Mouse (Mus musculus) MEL (cell line): ENCODE results near the gene Adh1. TPM values are rescaled to one million over a fixed set of nuclear protein-coding genes. Genes with fewer than 3 reads are reported as not detected.

Experiments
- DNase-seq: peaks from one replicate; pipeline ENCODE4 v3.0.0; 2011; ENCODE audit warnings: low read depth, low spot score
- H3K27ac ChIP-seq: 2 replicates; pipeline ENCODE4 v1.5.1; 2012; ENCODE audit warnings: low read depth, mild to moderate bottlenecking, control low read depth, low read length, moderate library complexity; ENCODE audit not compliant: control insufficient read depth
- H3K27me3 ChIP-seq, 2 experiments: fragments of 150-350 bp in 1 of 2; sonication (generic) in 1 of 2; 2 replicates each; pipeline ENCODE4 v1.6.1; 2012; ENCODE audit warnings: low read length in 2 of 2, mild to moderate bottlenecking in 2 of 2, improper control_type of control experiment in 1 of 2, moderate library complexity in 1 of 2; ENCODE audit not compliant: insufficient read depth in 2 of 2, control insufficient read depth in 1 of 2
- H3K36me3 ChIP-seq, 2 experiments: 2 replicates each; pipeline ENCODE4 v1.6.1; 2012 to 2014; ENCODE audit warnings: low read length in 2 of 2, improper control_type of control experiment in 1 of 2, inconsistent platforms in 1 of 2, mild to moderate bottlenecking in 1 of 2; ENCODE audit not compliant: insufficient read depth in 2 of 2, control insufficient read depth in 1 of 2
- H3K4me1 ChIP-seq, 2 experiments: fragments of 150-350 bp in 1 of 2; sonication (generic) in 1 of 2; 2 replicates each; pipeline ENCODE4 v1.6.1; 2012; ENCODE audit warnings: low read length in 2 of 2, improper control_type of control experiment in 1 of 2, mild to moderate bottlenecking in 1 of 2; ENCODE audit not compliant: insufficient read depth in 2 of 2, control insufficient read depth in 1 of 2
- H3K4me3 ChIP-seq, 2 experiments: fragments of 150-350 bp in 1 of 2; sonication (generic) in 1 of 2; 2 replicates each; pipeline ENCODE4 v1.5.1; 2012; ENCODE audit warnings: low read depth in 2 of 2, low read length in 2 of 2, mild to moderate bottlenecking in 2 of 2, moderate library complexity in 2 of 2, control low read depth in 1 of 2, improper control_type of control experiment in 1 of 2; ENCODE audit not compliant: control insufficient read depth in 1 of 2, insufficient read depth in 1 of 2
- H3K79me2 ChIP-seq: 2 replicates; pipeline ENCODE4 v1.6.1; 2012; ENCODE audit warnings: mild to moderate bottlenecking, low read length, moderate library complexity; ENCODE audit not compliant: control insufficient read depth, poor library complexity, insufficient read depth
- H3K9ac ChIP-seq: 2 replicates; pipeline ENCODE4 v1.6.1; 2012; ENCODE audit warnings: low read depth, mild to moderate bottlenecking, control low read depth, low read length, moderate library complexity; ENCODE audit not compliant: control insufficient read depth, poor library complexity, severe bottlenecking
- H3K9me3 ChIP-seq: fragments of 150-350 bp; sonication (generic); replicated peaks from 2 replicates; pipeline ENCODE4 v1.6.1; 2012; ENCODE audit warnings: mild to moderate bottlenecking, low read length, improper control_type of control experiment, moderate library complexity; ENCODE audit not compliant: insufficient read depth
- BHLHE40 ChIP-seq: IDR thresholded peaks from 2 replicates; pipeline ENCODE4 v1.6.1; 2012; ENCODE audit warnings: low read depth, mild to moderate bottlenecking, inconsistent platforms, low read length, improper control_type of control experiment, borderline replicate concordance
- CHD2 ChIP-seq: IDR thresholded peaks from 2 replicates; pipeline ENCODE4 v1.6.1; 2011; ENCODE audit warnings: low read length, improper control_type of control experiment
- CTCF ChIP-seq, 3 experiments: IDR thresholded peaks in 2 of 3; conservative IDR thresholded peaks in 1 of 3; 2 replicates each; pipeline ENCODE4 v1.5.1; 2011 to 2012; ENCODE audit warnings: low read length in 3 of 3, low read depth in 2 of 3, mild to moderate bottlenecking in 2 of 3, improper control_type of control experiment in 1 of 3, inconsistent platforms in 1 of 3, mixed read lengths in 1 of 3, moderate library complexity in 1 of 3; ENCODE audit not compliant: control insufficient read depth in 1 of 3, insufficient read depth in 1 of 3, poor library complexity in 1 of 3, severe bottlenecking in 1 of 3
- EP300 ChIP-seq, 2 experiments: IDR thresholded peaks; 2 replicates each; pipeline ENCODE4 v1.6.1; 2011; ENCODE audit warnings: improper control_type of control experiment in 2 of 2, low read length in 2 of 2, low read depth in 1 of 2, mild to moderate bottlenecking in 1 of 2
- JUND ChIP-seq: IDR thresholded peaks from 2 replicates; pipeline ENCODE4 v1.6.1; 2011; ENCODE audit warnings: low read depth, mild to moderate bottlenecking, improper control_type of control experiment, low read length
- KAT2A ChIP-seq: conservative IDR thresholded peaks from 2 replicates; pipeline ENCODE4 v1.6.1; 2012; ENCODE audit warnings: low read depth, low read length, improper control_type of control experiment, inconsistent platforms
- MXI1 ChIP-seq: IDR thresholded peaks from 2 replicates; pipeline ENCODE4 v1.6.1; 2011; ENCODE audit warnings: mild to moderate bottlenecking, low read depth, low read length, improper control_type of control experiment
- MYB ChIP-seq: IDR thresholded peaks from 2 replicates; pipeline ENCODE4 v1.6.1; 2011; ENCODE audit warnings: mild to moderate bottlenecking, low read depth, low read length, improper control_type of control experiment
- MYC ChIP-seq: IDR thresholded peaks from 2 replicates; pipeline ENCODE4 v1.6.1; 2011; ENCODE audit warnings: low read depth, mild to moderate bottlenecking, low read length, improper control_type of control experiment, moderate library complexity
- NELFE ChIP-seq: IDR thresholded peaks from 2 replicates; pipeline ENCODE4 v1.6.1; 2011; ENCODE audit warnings: low read depth, low read length, improper control_type of control experiment
- POLR2A ChIP-seq, 2 experiments: IDR thresholded peaks; 2 replicates each; pipeline ENCODE4 v1.6.1; 2011 to 2012; ENCODE audit warnings: low read length in 2 of 2, mild to moderate bottlenecking in 2 of 2, control low read depth in 1 of 2, improper control_type of control experiment in 1 of 2, low read depth in 1 of 2, moderate library complexity in 1 of 2; ENCODE audit not compliant: control insufficient read depth in 1 of 2, insufficient read depth in 1 of 2, poor library complexity in 1 of 2
- POLR2AphosphoS2 ChIP-seq: IDR thresholded peaks from 2 replicates; pipeline ENCODE4 v1.6.1; 2011; ENCODE audit warnings: low read length, improper control_type of control experiment
- POLR2AphosphoS5 ChIP-seq: IDR thresholded peaks from 2 replicates; pipeline ENCODE4 v1.6.1; 2012; ENCODE audit warnings: low read depth, borderline replicate concordance, mild to moderate bottlenecking, inconsistent platforms, low read length, moderate library complexity, mixed read lengths
- RAD21 ChIP-seq: IDR thresholded peaks from 2 replicates; pipeline ENCODE4 v1.6.1; 2011; ENCODE audit warnings: mild to moderate bottlenecking, low read depth, low read length, improper control_type of control experiment
- RCOR1 ChIP-seq: IDR thresholded peaks from 2 replicates; pipeline ENCODE4 v1.6.1; 2012; ENCODE audit warnings: low read depth, mild to moderate bottlenecking, inconsistent platforms, low read length, improper control_type of control experiment
- SMC3 ChIP-seq: IDR thresholded peaks from 2 replicates; pipeline ENCODE4 v1.6.1; 2011; ENCODE audit warnings: low read depth, low read length, improper control_type of control experiment
- TAL1 ChIP-seq: IDR thresholded peaks from 2 replicates; pipeline ENCODE4 v1.6.1; 2012; ENCODE audit warnings: mild to moderate bottlenecking, inconsistent platforms, low read length, moderate library complexity, mixed read lengths
- ZC3H11A ChIP-seq: IDR thresholded peaks from 2 replicates; pipeline ENCODE4 v1.6.1; 2012; ENCODE audit warnings: low read depth, mild to moderate bottlenecking, inconsistent platforms, low read length, improper control_type of control experiment
- ZNF384 ChIP-seq: IDR thresholded peaks from 2 replicates; pipeline ENCODE4 v1.6.1; 2012; ENCODE audit warnings: low read depth, mild to moderate bottlenecking, inconsistent platforms, low read length, improper control_type of control experiment
- polyA plus RNA-seq, 2 experiments: library from polyadenylated mRNA; stranded (reverse) in 1 of 2; unstranded in 1 of 2; fragments of >175 nt in 1 of 2; fragments of >200 nt in 1 of 2; gene quantifications; 2 replicates each; pipeline versions ENCODE4 v1.2.1 to v1.2.4; 2012; ENCODE audit warnings: low replicate concordance in 2 of 2, low read depth in 1 of 2; ENCODE audit not compliant: insufficient read length in 2 of 2, insufficient read depth in 1 of 2, missing spikeins in 1 of 2
- total RNA-seq: library from RNA; depleted of rRNA; stranded (reverse); fragments of 300-350 nt; gene quantifications from 2 replicates; pipeline ENCODE4 v1.2.3, GENCODE M21; 2012

Adh1 gene
- total and polyA plus RNA-seq, 3 experiments, result 0.15 TPM; not detected in 2

DNA sequence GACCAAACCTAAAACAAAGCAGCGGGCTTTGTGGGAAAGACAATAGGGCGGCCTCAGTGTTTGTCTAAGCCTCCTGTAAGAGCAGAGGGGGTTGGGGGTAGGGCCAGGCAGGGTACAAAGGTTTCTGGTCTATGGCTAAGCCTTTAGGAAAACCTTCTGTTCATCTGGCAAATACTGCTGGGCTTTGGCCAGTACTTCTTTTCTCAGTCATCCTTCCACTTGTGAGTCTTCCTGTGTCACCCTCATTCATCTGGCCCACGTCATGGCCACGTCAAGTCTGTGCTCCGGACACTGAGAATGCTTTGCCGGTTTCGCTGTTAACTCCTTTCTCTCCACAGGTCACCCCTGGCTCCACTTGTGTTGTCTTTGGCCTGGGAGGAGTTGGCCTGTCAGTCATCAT lies 34.9 kb upstream of the Adh1 start:
- no peak overlapping the region for H3K4me3 ChIP-seq
- DNase-seq, result no peak
- peaks cover 11 to 12% of the 10 kb centered on the region in 2 experiments for H3K27me3 ChIP-seq
- H3K36me3 ChIP-seq, result no peaks in the 10 kb centered on the region
- H3K79me2 ChIP-seq, result no peaks in the 10 kb centered on the region
- no peak overlapping the region for H3K27ac ChIP-seq
- H3K4me1 ChIP-seq, result no peaks in the 10 kb centered on the region
- no peak for TF ChIP-seq RAD21
- TF ChIP-seq MYB, result no peak
- TF ChIP-seq MYC, result no peak
- no peak for TF ChIP-seq BHLHE40
- TF ChIP-seq CTCF (IDR thresholded peaks at IDR 0.05 in 2 of 3, conservative IDR thresholded peaks at IDR 0.05 in 1 of 3; ENCODE audit: control insufficient read depth in 1 of 3, insufficient read depth in 1 of 3, low read depth in 2 of 3, low read length in 3 of 3, poor library complexity in 1 of 3, severe bottlenecking in 1 of 3), result no peak
- no peak for TF ChIP-seq POLR2AphosphoS5
- no peak for TF ChIP-seq ZC3H11A
- no peak for TF ChIP-seq ZNF384
- TF ChIP-seq MXI1, result no peak
- no peak for TF ChIP-seq CHD2
- TF ChIP-seq POLR2A (IDR thresholded peaks at IDR 0.05; ENCODE audit: control insufficient read depth in 1 of 2, insufficient read depth in 1 of 2, low read depth in 1 of 2, low read length in 2 of 2, poor library complexity in 1 of 2), result no peak
- no peak for TF ChIP-seq NELFE
- no peaks in the 10 kb centered on the region for H3K9me3 ChIP-seq
- H3K9ac ChIP-seq, result no peak overlapping the region

DNA sequence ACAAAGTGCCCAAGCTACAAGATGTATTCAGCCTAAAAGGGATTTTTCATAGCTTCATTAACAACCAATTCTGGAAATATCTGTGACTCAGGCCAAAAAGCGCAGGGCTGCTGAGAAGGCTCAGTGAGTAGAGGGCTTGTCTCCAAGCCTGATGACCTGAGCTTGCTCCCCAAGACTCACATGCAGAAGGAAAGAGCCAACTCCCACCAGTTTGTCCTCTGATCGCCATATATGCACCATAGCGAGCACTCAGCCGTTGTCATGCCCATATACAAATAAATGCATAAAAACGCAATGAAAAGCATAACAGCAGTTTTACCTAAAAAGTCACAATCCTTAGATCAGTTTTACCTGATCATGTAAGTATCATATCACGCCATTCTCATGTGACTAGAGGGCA lies 34.3 kb upstream of the Adh1 start:
- Histone ChIP-seq H3K4me1 (no peaks in the 10 kb centered on the region), H3K4me3 (no peak overlapping the region), H3K9me3 (no peaks in the 10 kb centered on the region), H3K79me2 (no peaks in the 10 kb centered on the region), H3K36me3 (no peaks in the 10 kb centered on the region), H3K27ac (no peak overlapping the region), H3K9ac (no peak overlapping the region), H3K27me3 (peaks cover 12% of the 10 kb centered on the region in 2 experiments)
- no peak for DNase-seq
- TF ChIP-seq KAT2A (no peak), MYB (no peak), POLR2AphosphoS2 (no peak), EP300 (IDR thresholded peaks at IDR 0.05; ENCODE audit: low read depth in 1 of 2, low read length in 2 of 2) (no peak), TAL1 (no peak), RCOR1 (no peak), SMC3 (no peak), POLR2AphosphoS5 (no peak), JUND (no peak)
